Mouse (Mus musculus) lung, embryonic 14.5 days (tissue): ENCODE measurements around the gene Negr1. TPM values are rescaled to one million over a fixed set of nuclear protein-coding genes. Genes with fewer than 3 reads are reported as not detected.

Experiments
- ATAC-seq: fragments of 200-750 bp; cut with Nextera tagmentation; 2 replicates; pipeline ENCODE4 v1.8.0; 2017; ENCODE audit warnings: mild to moderate bottlenecking, moderate TSS enrichment, moderate library complexity; ENCODE audit not compliant: insufficient read depth
- DNase-seq: peaks from one replicate; pipeline ENCODE4 v3.0.0-alpha.2; 2015
- H3K27ac ChIP-seq: fragments of 300-500 bp; sonication (generic); 2 replicates; pipeline ENCODE4 v1.5.1; 2014; ENCODE audit warnings: low read depth, mild to moderate bottlenecking, moderate library complexity
- H3K27me3 ChIP-seq: fragments of 300-500 bp; sonication (generic); 2 replicates; pipeline ENCODE4 v1.6.1; 2014; ENCODE audit warnings: low read length, control low read depth; ENCODE audit not compliant: insufficient read depth
- H3K36me3 ChIP-seq: fragments of 300-500 bp; sonication (generic); 2 replicates; pipeline ENCODE4 v1.6.1; 2014; ENCODE audit warnings: control low read depth; ENCODE audit not compliant: insufficient read depth
- H3K4me1 ChIP-seq: fragments of 300-500 bp; sonication (generic); 2 replicates; pipeline ENCODE4 v1.6.1; 2014; ENCODE audit warnings: antibody characterized with exemption, control low read depth; ENCODE audit not compliant: insufficient read depth
- H3K4me2 ChIP-seq: fragments of 300-500 bp; sonication (generic); 2 replicates; pipeline ENCODE4 v1.6.1; 2014; ENCODE audit warnings: mild to moderate bottlenecking
- H3K4me3 ChIP-seq: fragments of 300-500 bp; sonication (generic); 2 replicates; pipeline ENCODE4 v1.5.1; 2014; ENCODE audit warnings: low read depth, low read length
- H3K9ac ChIP-seq: fragments of 300-500 bp; sonication (generic); 2 replicates; pipeline ENCODE4 v1.6.1; 2014
- H3K9me3 ChIP-seq: fragments of 300-500 bp; sonication (generic); 2 replicates; pipeline ENCODE4 v1.6.1; 2016; ENCODE audit warnings: low read depth, low read length, control low read depth
- CTCF ChIP-seq: IDR thresholded peaks from 2 replicates; pipeline ENCODE4 v1.5.1; 2016; ENCODE audit warnings: antibody characterized with exemption, low read depth
- WGBS: fragments of 180-500 bp; shearing (Covaris S2); extraction: QIAGEN DNeasy Blood & Tissue Kit; methylation state at CpG from one replicate; pipeline ENCODE4 v1.1.7; 2014; 5-methylcytosine and 5-hydroxymethylcytosine counted together
- polyA plus RNA-seq: library from polyadenylated mRNA; unstranded; fragments of >200 nt; fragmentation: Nextera tagmentation; extraction: Ambion mirVana; gene quantifications from 2 replicates; pipeline ENCODE4 v1.2.1, GENCODE M21; 2014

Gene Negr1
- polyA plus RNA-seq, 1 experiment from 2014 or later = 7.8 TPM

GRCm38 (mm10) chr3:157359840-157360239 lies 798.2 kb downstream of the Negr1 start:
- H3K4me1 ChIP-seq = no peaks in the 10 kb centered on the region
- no peak overlapping the region for H3K27ac ChIP-seq
- TF ChIP-seq CTCF = no peak
- no peak overlapping the region for H3K4me3 ChIP-seq
- H3K36me3 ChIP-seq = no peaks in the 10 kb centered on the region
- no peak overlapping the region for H3K4me2 ChIP-seq
- 71% methylated on average over 6 of the region's 6 CpGs for WGBS
- H3K9ac ChIP-seq = no peak overlapping the region
- DNase-seq (no peak), ATAC-seq (no peak)
- no peaks in the 10 kb centered on the region for H3K27me3 ChIP-seq
- H3K9me3 ChIP-seq = no peaks in the 10 kb centered on the region
